Mouse (Mus musculus): ENCODE results near the gene Cars. TPM values are rescaled to one million over a fixed set of nuclear protein-coding genes. Genes with fewer than 3 reads are reported as not detected.

The Cars gene
- polyA plus RNA-seq, 1 experiment from 2014 or later = 77.0 TPM

GRCm38 (mm10) chr7:143614404-143615135 lies 14.7 kb upstream of the Cars start:
- no peaks in the 10 kb centered on the region for H3K27me3 ChIP-seq (ENCODE audit: insufficient read depth, poor library complexity, severe bottlenecking)
- H3K36me3 ChIP-seq = no peaks in the 10 kb centered on the region
- H3K4me3 ChIP-seq = no peak overlapping the region
- no peak overlapping the region for H3K27ac ChIP-seq
- H3K4me1 ChIP-seq (replicated peaks) = no peaks in the 10 kb centered on the region
- no peak for DNase-seq (ENCODE audit: low spot score)
- no peaks in the 10 kb centered on the region for H3K9me3 ChIP-seq
- WGBS = 76% methylated on average over 9 of the region's 9 CpGs

GRCm38 (mm10) chr7:143612215-143612614 lies 12.3 kb upstream of the Cars start:
- H3K27me3 ChIP-seq (ENCODE audit: insufficient read depth, poor library complexity, severe bottlenecking) = no peaks in the 10 kb centered on the region
- H3K9me3 ChIP-seq = no peaks in the 10 kb centered on the region
- no peak for DNase-seq (ENCODE audit: low spot score)
- H3K4me3 ChIP-seq = no peak overlapping the region
- H3K4me1 ChIP-seq (replicated peaks) = no peaks in the 10 kb centered on the region
- H3K27ac ChIP-seq = no peak overlapping the region
- 57% methylated on average over 3 of the region's 3 CpGs for WGBS
- H3K36me3 ChIP-seq = no peaks in the 10 kb centered on the region

GRCm38 (mm10) chr7:143605321-143605720 lies 5.4 kb upstream of the Cars start:
- Histone ChIP-seq H3K9me3 (no peaks in the 10 kb centered on the region), H3K27me3 (ENCODE audit: insufficient read depth, poor library complexity, severe bottlenecking) (no peaks in the 10 kb centered on the region), H3K4me3 (no peak overlapping the region), H3K27ac (no peak overlapping the region), H3K4me1 (replicated peaks) (0 out of 2 replicates have a peak, but pooled peaks cover 4% of the 10 kb centered on the region), H3K36me3 (no peaks in the 10 kb centered on the region)
- no peak for DNase-seq (ENCODE audit: low spot score)
- WGBS = 92% methylated on average over 3 of the region's 3 CpGs

- DNase-seq (ENCODE audit: low spot score) = no peak
- WGBS = 72% methylated on average over 2 of the region's 2 CpGs
- Histone ChIP-seq H3K27me3 (ENCODE audit: insufficient read depth, poor library complexity, severe bottlenecking) (no peaks in the 10 kb centered on the region), H3K27ac (no peak overlapping the region), H3K4me3 (no peak overlapping the region), H3K36me3 (no peaks in the 10 kb centered on the region), H3K4me1 (replicated peaks) (0 out of 2 replicates have a peak, but pooled peaks cover 6% of the 10 kb centered on the region), H3K9me3 (no peaks in the 10 kb centered on the region)
Observed at GRCm38 (mm10) chr7:143604889-143605288, 5.0 kb upstream of the Cars start.

GRCm38 (mm10) chr7:143601705-143602104 lies 1.8 kb upstream of the Cars start:
- WGBS = 81% methylated on average over 2 of the region's 2 CpGs
- Histone ChIP-seq H3K27me3 (ENCODE audit: insufficient read depth, poor library complexity, severe bottlenecking) (no peaks in the 10 kb centered on the region), H3K4me1 (replicated peaks) (peaks cover 20% of the 10 kb centered on the region), H3K27ac (no peak overlapping the region), H3K36me3 (peaks cover 5% of the 10 kb centered on the region), H3K4me3 (no peak overlapping the region), H3K9me3 (no peaks in the 10 kb centered on the region)
- DNase-seq (ENCODE audit: low spot score) = no peak

GRCm38 (mm10) chr7:143600231-143600740 lies 396 bp upstream of the Cars start:
- H3K27me3 ChIP-seq (ENCODE audit: insufficient read depth, poor library complexity, severe bottlenecking) = no peaks in the 10 kb centered on the region
- no peaks in the 10 kb centered on the region for H3K9me3 ChIP-seq
- peak overlapping the region; percentile 91 for H3K27ac ChIP-seq
- peaks cover 19% of the 10 kb centered on the region for H3K36me3 ChIP-seq
- DNase-seq (ENCODE audit: low spot score) = no peak
- WGBS = 9% methylated on average over 15 of the region's 15 CpGs
- H3K4me1 ChIP-seq (replicated peaks) = peaks cover 20% of the 10 kb centered on the region
- peak overlapping the region; percentile 82 for H3K4me3 ChIP-seq

GRCm38 (mm10) chr7:143594865-143595264 lies 5.0 kb downstream of the Cars start:
- WGBS = 94% methylated on average over 5 of the region's 5 CpGs
- Histone ChIP-seq H3K4me3 (no peak overlapping the region), H3K4me1 (replicated peaks) (peaks cover 14% of the 10 kb centered on the region), H3K36me3 (peaks cover 66% of the 10 kb centered on the region), H3K27ac (no peak overlapping the region), H3K9me3 (no peaks in the 10 kb centered on the region), H3K27me3 (ENCODE audit: insufficient read depth, poor library complexity, severe bottlenecking) (no peaks in the 10 kb centered on the region)
- DNase-seq (ENCODE audit: low spot score) = no peak

GRCm38 (mm10) chr7:143592255-143592654 lies 7.6 kb downstream of the Cars start:
- peaks cover 90% of the 10 kb centered on the region for H3K36me3 ChIP-seq

GRCm38 (mm10) chr7:143588006-143588405 lies 11.9 kb downstream of the Cars start:
- H3K27ac ChIP-seq = no peak overlapping the region
- no peak overlapping the region for H3K4me3 ChIP-seq
- no peaks in the 10 kb centered on the region for H3K4me1 ChIP-seq (replicated peaks)
- H3K9me3 ChIP-seq = no peaks in the 10 kb centered on the region
- peaks cover 99% of the 10 kb centered on the region for H3K36me3 ChIP-seq
- H3K27me3 ChIP-seq (ENCODE audit: insufficient read depth, poor library complexity, severe bottlenecking) = no peaks in the 10 kb centered on the region
- WGBS = 89% methylated on average over 4 of the region's 4 CpGs
- DNase-seq (ENCODE audit: low spot score) = no peak

More at GRCm38 (mm10) chr7:143592255-143592654, 7.6 kb downstream of the Cars start:
- no peak overlapping the region for H3K4me3 ChIP-seq
- no peak for DNase-seq (ENCODE audit: low spot score)
- H3K4me1 ChIP-seq (replicated peaks) = no peaks in the 10 kb centered on the region
- H3K27me3 ChIP-seq (ENCODE audit: insufficient read depth, poor library complexity, severe bottlenecking) = no peaks in the 10 kb centered on the region
- H3K27ac ChIP-seq = no peak overlapping the region
- H3K9me3 ChIP-seq = no peaks in the 10 kb centered on the region
- WGBS = 87% methylated on average over 10 of the region's 10 CpGs

GRCm38 (mm10) chr7:143587586-143587985 lies 12.3 kb downstream of the Cars start:
- 87% methylated on average over 5 of the region's 5 CpGs for WGBS
- H3K27me3 ChIP-seq (ENCODE audit: insufficient read depth, poor library complexity, severe bottlenecking) = no peaks in the 10 kb centered on the region
- peaks cover 99% of the 10 kb centered on the region for H3K36me3 ChIP-seq
- no peak for DNase-seq (ENCODE audit: low spot score)
- no peak overlapping the region for H3K27ac ChIP-seq
- H3K4me1 ChIP-seq (replicated peaks) = no peaks in the 10 kb centered on the region
- no peak overlapping the region for H3K4me3 ChIP-seq
- H3K9me3 ChIP-seq = no peaks in the 10 kb centered on the region

GRCm38 (mm10) chr7:143583956-143584355 lies 15.9 kb downstream of the Cars start:
- Histone ChIP-seq H3K4me3 (no peak overlapping the region), H3K27me3 (ENCODE audit: insufficient read depth, poor library complexity, severe bottlenecking) (no peaks in the 10 kb centered on the region), H3K4me1 (replicated peaks) (peaks cover 10% of the 10 kb centered on the region; the same call in 1 of the 2 replicates), H3K36me3 (peaks cover 98% of the 10 kb centered on the region), H3K9me3 (no peaks in the 10 kb centered on the region), H3K27ac (no peak overlapping the region)
- WGBS = 43% methylated on average over 3 of the region's 3 CpGs
- peak; percentile 60 for DNase-seq (ENCODE audit: low spot score)

GRCm38 (mm10) chr7:143583025-143583424 lies 16.9 kb downstream of the Cars start:
- Histone ChIP-seq H3K27ac (no peak overlapping the region), H3K4me1 (replicated peaks) (peaks cover 10% of the 10 kb centered on the region; the same call in 1 of the 2 replicates), H3K36me3 (peaks cover 98% of the 10 kb centered on the region), H3K4me3 (no peak overlapping the region), H3K27me3 (ENCODE audit: insufficient read depth, poor library complexity, severe bottlenecking) (no peaks in the 10 kb centered on the region), H3K9me3 (no peaks in the 10 kb centered on the region)
- 91% methylated on average over 5 of the region's 5 CpGs for WGBS
- no peak for DNase-seq (ENCODE audit: low spot score)

GRCm38 (mm10) chr7:143575751-143576150 lies 24.1 kb downstream of the Cars start:
- peaks cover 9% of the 10 kb centered on the region; the same call in 1 of the 2 replicates for H3K4me1 ChIP-seq (replicated peaks)

More at GRCm38 (mm10) chr7:143575751-143576150, 24.1 kb downstream of the Cars start:
- no peak for DNase-seq (ENCODE audit: low spot score)
- peaks cover 99% of the 10 kb centered on the region for H3K36me3 ChIP-seq
- H3K9me3 ChIP-seq = no peaks in the 10 kb centered on the region
- H3K27ac ChIP-seq = no peak overlapping the region
- WGBS = 95% methylated on average over 11 of the region's 11 CpGs
- H3K27me3 ChIP-seq (ENCODE audit: insufficient read depth, poor library complexity, severe bottlenecking) = no peaks in the 10 kb centered on the region
- no peak overlapping the region for H3K4me3 ChIP-seq
